ENCODE assay signal across 19 mouse cellular contexts in genomic region chr3:134114501-134114900, GRCm38 (mm10).
DNase-seq lines count a peak whose midpoint lies in the region; ATAC-seq and TF ChIP-seq lines count a peak whose summit lies in the region.
"Had no signal": no experiment of that assay in that cellular context is flagged by ENCODE, and none has a peak within 500 bp of the region (broad histone marks: within the 10 kb centered on the region; RNA-seq: fewer than 3 reads in every experiment).

No protein-coding gene starts in this region.

- WGBS in hindbrain, embryonic 10.5 days: 47% methylated on average over 1 of the region's 1 CpGs
- 17% methylated on average over 1 of the region's 1 CpGs for WGBS in hindbrain, embryonic 14.5 days
- 14% methylated on average over 1 of the region's 1 CpGs for WGBS in forebrain, embryonic 13.5 days
- 47% methylated on average over 1 of the region's 1 CpGs for WGBS in midbrain, embryonic 15.5 days
- 58% methylated on average over 1 of the region's 1 CpGs for WGBS in liver, postnatal 0 days (ENCODE audit: insufficient replicate concordance)

- no peaks in the 10 kb centered on the region for H3K36me3 ChIP-seq in hindbrain, embryonic 10.5 days
- no peaks in the 10 kb centered on the region for H3K36me3 ChIP-seq in hindbrain, embryonic 14.5 days (replicated peaks; ENCODE audit: control insufficient read depth, insufficient read depth)
- H3K36me3 ChIP-seq in forebrain, embryonic 13.5 days (ENCODE audit: poor library complexity, severe bottlenecking): no peaks in the 10 kb centered on the region
- H3K36me3 ChIP-seq in midbrain, embryonic 15.5 days (replicated peaks): no peaks in the 10 kb centered on the region
- no peaks in the 10 kb centered on the region for H3K36me3 ChIP-seq in liver, postnatal 0 days (replicated peaks; ENCODE audit: insufficient read depth, low read length)
- H3K36me3 ChIP-seq: embryonic facial prominence, embryonic 15.5 days; hindbrain, embryonic 15.5 days; limb, embryonic 12.5 days had no signal

- no peak for TF ChIP-seq CTCF in liver, postnatal 0 days (IDR thresholded peaks at IDR 0.05; ENCODE audit: low read depth)

- peaks cover 15% of the 10 kb centered on the region for H3K4me1 ChIP-seq in hindbrain, embryonic 10.5 days (replicated peaks)
- H3K4me1 ChIP-seq in hindbrain, embryonic 14.5 days (replicated peaks; ENCODE audit: control insufficient read depth, insufficient read depth, low read length): no peaks in the 10 kb centered on the region
- H3K4me1 ChIP-seq in forebrain, embryonic 13.5 days: peaks cover 5% of the 10 kb centered on the region; the same call in 1 of the 2 replicates
- no peaks in the 10 kb centered on the region for H3K4me1 ChIP-seq in midbrain, embryonic 15.5 days
- H3K4me1 ChIP-seq in liver, postnatal 0 days (ENCODE audit: insufficient read depth): no peaks in the 10 kb centered on the region
- H3K4me1 ChIP-seq: embryonic facial prominence, embryonic 15.5 days; hindbrain, embryonic 15.5 days; limb, embryonic 12.5 days had no signal

- H3K9me3 ChIP-seq in hindbrain, embryonic 10.5 days: no peaks in the 10 kb centered on the region
- H3K9me3 ChIP-seq in hindbrain, embryonic 14.5 days (ENCODE audit: control insufficient read depth, low read length): no peaks in the 10 kb centered on the region
- H3K9me3 ChIP-seq in forebrain, embryonic 13.5 days (replicated peaks): no peaks in the 10 kb centered on the region
- H3K9me3 ChIP-seq in midbrain, embryonic 15.5 days: no peaks in the 10 kb centered on the region
- H3K9me3 ChIP-seq in liver, postnatal 0 days (ENCODE audit: low read length): no peaks in the 10 kb centered on the region
- H3K9me3 ChIP-seq: embryonic facial prominence, embryonic 15.5 days; hindbrain, embryonic 15.5 days; limb, embryonic 12.5 days had no signal

- H3K27ac ChIP-seq in hindbrain, embryonic 10.5 days: peak overlapping the region; percentile 31; the same call in 1 of the 2 replicates
- no peak overlapping the region for H3K27ac ChIP-seq in hindbrain, embryonic 14.5 days
- no peak overlapping the region for H3K27ac ChIP-seq in forebrain, embryonic 13.5 days
- H3K27ac ChIP-seq in midbrain, embryonic 15.5 days: no peak overlapping the region
- H3K27ac ChIP-seq in liver, postnatal 0 days (ENCODE audit: low read depth): no peak overlapping the region
- H3K27ac ChIP-seq: embryonic facial prominence, embryonic 15.5 days; hindbrain, embryonic 15.5 days; limb, embryonic 12.5 days; macrophage; stomach, postnatal 0 days had no signal

- peak; percentile 20 for DNase-seq in hindbrain, embryonic 10.5 days (ENCODE audit: low spot score)
- no peak for DNase-seq in hindbrain, embryonic 14.5 days (ENCODE audit: low spot score)
- peak; percentile 19 for DNase-seq in MN1 (ENCODE audit: low spot score)
- DNase-seq in layer of hippocampus, adult 18-20 months (ENCODE audit: low spot score in 2 of 2): no peak
- no peak for DNase-seq in frontal cortex, postnatal 10 days (ENCODE audit: low spot score in 2 of 2)
- DNase-seq in liver, postnatal 0 days: no peak
- DNase-seq: adrenal gland, adult 2 months; cerebellum, adult 9-11 months; kidney, adult 2 months; lung, adult 18-20 months; thymus, postnatal 36 days had no signal

- H3K9ac ChIP-seq in hindbrain, embryonic 14.5 days: no peak overlapping the region
- H3K9ac ChIP-seq in forebrain, embryonic 13.5 days: no peak overlapping the region
- H3K9ac ChIP-seq in midbrain, embryonic 15.5 days: no peak overlapping the region
- no peak overlapping the region for H3K9ac ChIP-seq in liver, postnatal 0 days (replicated peaks)
- H3K9ac ChIP-seq: embryonic facial prominence, embryonic 15.5 days; hindbrain, embryonic 15.5 days; limb, embryonic 12.5 days had no signal

- no peak overlapping the region for H3K4me3 ChIP-seq in hindbrain, embryonic 10.5 days
- no peak overlapping the region for H3K4me3 ChIP-seq in hindbrain, embryonic 14.5 days (replicated peaks; ENCODE audit: low read length)
- H3K4me3 ChIP-seq in forebrain, embryonic 13.5 days: no peak overlapping the region
- H3K4me3 ChIP-seq in midbrain, embryonic 15.5 days: no peak overlapping the region
- no peak overlapping the region for H3K4me3 ChIP-seq in liver, postnatal 0 days (ENCODE audit: low read depth, low read length)
- H3K4me3 ChIP-seq: embryonic facial prominence, embryonic 15.5 days; hindbrain, embryonic 15.5 days; limb, embryonic 12.5 days; myocyte had no signal

- no peak overlapping the region for H3K4me2 ChIP-seq in hindbrain, embryonic 14.5 days (replicated peaks)
- H3K4me2 ChIP-seq in forebrain, embryonic 13.5 days: no peak overlapping the region
- H3K4me2 ChIP-seq in midbrain, embryonic 15.5 days: no peak overlapping the region
- no peak overlapping the region for H3K4me2 ChIP-seq in liver, postnatal 0 days (ENCODE audit: low read depth, low read length)
- H3K4me2 ChIP-seq: embryonic facial prominence, embryonic 15.5 days; hindbrain, embryonic 15.5 days; limb, embryonic 12.5 days had no signal

- no peak for TF ChIP-seq EP300 in liver, postnatal 0 days (IDR thresholded peaks at IDR 0.05; ENCODE audit: low read depth)

- ATAC-seq in hindbrain, embryonic 14.5 days (ENCODE audit: low FRiP score): no peak
- peak; percentile 55; the same call in 1 of the 2 replicates for ATAC-seq in forebrain, embryonic 13.5 days
- 0 out of 2 replicates have a peak, but pooled peaks have one; percentile 33 for ATAC-seq in midbrain, embryonic 15.5 days (replicated peaks)
- ATAC-seq in liver, postnatal 0 days: no peak

- no peaks in the 10 kb centered on the region for H3K27me3 ChIP-seq in hindbrain, embryonic 10.5 days (ENCODE audit: insufficient read depth, poor library complexity, severe bottlenecking)
- no peaks in the 10 kb centered on the region for H3K27me3 ChIP-seq in hindbrain, embryonic 14.5 days (ENCODE audit: control insufficient read depth, insufficient read depth, low read length)
- H3K27me3 ChIP-seq in forebrain, embryonic 13.5 days: no peaks in the 10 kb centered on the region
- no peaks in the 10 kb centered on the region for H3K27me3 ChIP-seq in midbrain, embryonic 15.5 days (replicated peaks)
- H3K27me3 ChIP-seq in liver, postnatal 0 days (ENCODE audit: insufficient read depth, low read length): no peaks in the 10 kb centered on the region
- H3K27me3 ChIP-seq: embryonic facial prominence, embryonic 15.5 days; hindbrain, embryonic 15.5 days; limb, embryonic 12.5 days had no signal

Comparison
In these comparisons a context has a peak if more than half of its experiments do, and no peak if none do; other contexts are left out.
1. DNase-seq: peak in hindbrain, embryonic 10.5 days (single experiment) and MN1 (single experiment); none in hindbrain, embryonic 14.5 days (single experiment), layer of hippocampus, adult 18-20 months (0 of 2), frontal cortex, postnatal 10 days (0 of 2) and liver, postnatal 0 days (single experiment).
2. ATAC-seq: peak in forebrain, embryonic 13.5 days (single experiment) and midbrain, embryonic 15.5 days (single experiment); none in hindbrain, embryonic 14.5 days (single experiment) and liver, postnatal 0 days (single experiment).